Mouse (Mus musculus) thymus, adult 2 months (tissue): ENCODE measurements around the gene Zscan2. TPM values are rescaled to one million over a fixed set of nuclear protein-coding genes. Genes with fewer than 3 reads are reported as not detected.

Experiments used
- DNase-seq: peaks from one replicate; pipeline ENCODE4 v3.0.0; 2021
- H3K27ac ChIP-seq: fragments of 200-500 bp; 2 replicates; pipeline ENCODE4 v1.5.1; 2012; ENCODE audit warnings: low read length, control low read depth; ENCODE audit not compliant: control insufficient read depth, insufficient read depth
- H3K27me3 ChIP-seq: fragments of 200-500 bp; 2 replicates; pipeline ENCODE4 v1.6.1; 2012; ENCODE audit warnings: mild to moderate bottlenecking, low read length, moderate library complexity, mixed read lengths; ENCODE audit not compliant: control insufficient read depth, insufficient read depth
- H3K36me3 ChIP-seq: fragments of 200-500 bp; 2 replicates; pipeline ENCODE4 v1.6.1; 2012; ENCODE audit warnings: mild to moderate bottlenecking, low read length, moderate library complexity; ENCODE audit not compliant: control insufficient read depth, insufficient read depth
- H3K4me1 ChIP-seq: fragments of 200-500 bp; replicated peaks from 2 replicates; pipeline ENCODE4 v1.6.1; 2012; ENCODE audit warnings: low read length; ENCODE audit not compliant: control insufficient read depth, insufficient read depth
- H3K4me3 ChIP-seq: fragments of 200-500 bp; 2 replicates; pipeline ENCODE4 v1.5.1; 2012; ENCODE audit warnings: mild to moderate bottlenecking, low read length, control low read depth, moderate library complexity; ENCODE audit not compliant: control insufficient read depth, insufficient read depth
- CTCF ChIP-seq: fragments of 200-500 bp; IDR thresholded peaks from 2 replicates; pipeline ENCODE4 v1.5.1; 2012; ENCODE audit warnings: mild to moderate bottlenecking, control low read depth, low read length, moderate library complexity, borderline replicate concordance; ENCODE audit not compliant: control insufficient read depth, poor library complexity, insufficient read depth; ENCODE audit errors: extremely low read depth
- POLR2A ChIP-seq: fragments of 200-500 bp; IDR thresholded peaks from 2 replicates; pipeline ENCODE4 v1.6.1; 2012; ENCODE audit warnings: mild to moderate bottlenecking, low read length, control low read depth, moderate library complexity; ENCODE audit not compliant: control insufficient read depth, poor library complexity, insufficient read depth; ENCODE audit errors: extremely low read depth
- WGBS: fragments of 180-500 bp; shearing (Covaris S2); methylation state at CpG from one replicate; pipeline ENCODE4 v1.1.7; 2018; 5-methylcytosine and 5-hydroxymethylcytosine counted together
- polyA plus RNA-seq: library from polyadenylated mRNA; depleted of rRNA; stranded (reverse); fragments of >200 nt; gene quantifications from 2 replicates; pipeline ENCODE4 v1.2.3, GENCODE M21; 2012; rRNA removed

The Zscan2 gene
- 25.5 and 26.2 TPM in 2 replicates for polyA plus RNA-seq

DNA sequence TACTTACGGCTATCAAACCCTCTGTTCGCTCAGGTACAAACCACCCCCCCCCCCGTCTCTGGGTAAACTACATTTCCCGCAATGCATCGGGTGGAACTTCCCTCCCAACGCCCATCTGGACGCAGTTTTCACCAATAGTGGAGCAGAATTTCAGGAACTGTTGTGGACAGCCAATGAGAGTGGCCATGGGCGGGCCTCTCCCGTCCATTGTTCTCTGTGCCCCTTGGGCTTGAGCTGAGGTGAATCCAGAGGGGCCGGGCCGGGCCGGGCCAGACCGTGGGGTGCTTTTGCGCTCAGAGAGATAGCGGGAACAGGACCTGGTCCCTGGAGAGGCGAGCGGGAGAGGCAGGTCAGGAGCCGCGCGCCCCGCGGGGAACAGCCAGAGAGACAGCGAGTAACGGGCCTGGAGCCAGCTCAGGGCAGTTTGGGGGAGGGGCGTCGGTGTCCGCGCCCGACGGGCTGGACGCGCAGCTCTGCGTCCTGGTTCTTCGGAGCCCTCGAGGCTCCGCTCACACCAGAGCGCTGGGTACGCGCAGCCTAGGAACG, at the start of gene Zscan2:
Gene Zscan2 (plus strand): TSS at position 192 of the 546 bp plus-strand sequence.
- Histone ChIP-seq H3K27ac (peak within 1 kb of the TSS; percentile 9; the same call in 1 of the 2 replicates), H3K27me3 (no peaks in the 10 kb centered on the region), H3K36me3 (no peaks in the 10 kb centered on the region), H3K4me3 (peak within 1 kb of the TSS; percentile 96), H3K4me1 (peaks cover 32% of the 10 kb centered on the region)
- WGBS, result under 1% methylated on average over 40 of the region's 40 CpGs
- TF ChIP-seq POLR2A (peak; percentile 72; the same call in 1 of the 2 replicates), CTCF (peak; percentile 24; the same call in 1 of the 2 replicates)
- DNase-seq, result peak; percentile 88

DNA sequence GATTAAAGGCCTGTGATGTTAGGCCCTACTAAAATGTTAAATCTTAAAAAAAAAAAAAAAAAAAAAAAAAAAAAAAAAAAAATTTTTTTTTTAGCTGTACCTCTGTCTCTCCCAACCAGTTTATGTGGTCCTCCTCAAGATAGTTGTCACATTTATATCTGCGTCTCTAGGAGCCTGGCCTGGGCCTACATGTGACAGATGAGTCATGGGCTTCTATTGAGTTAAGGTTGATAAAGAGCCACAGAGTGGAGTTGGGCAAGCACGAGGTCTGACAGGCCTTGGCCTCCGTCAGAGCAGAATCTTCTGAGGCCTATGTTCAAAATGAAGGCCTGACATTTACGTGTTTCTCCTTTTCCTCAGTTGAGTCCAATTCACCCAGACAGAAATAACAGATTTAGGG, 47.3 kb upstream of the Zscan2 start:
- DNase-seq, result no peak
- no peaks in the 10 kb centered on the region for H3K36me3 ChIP-seq
- H3K27ac ChIP-seq, result no peak overlapping the region
- H3K27me3 ChIP-seq, result no peaks in the 10 kb centered on the region
- no peaks in the 10 kb centered on the region for H3K4me1 ChIP-seq
- no peak overlapping the region for H3K4me3 ChIP-seq
- TF ChIP-seq POLR2A (no peak), CTCF (no peak)
- WGBS, result 96% methylated on average over 4 of the region's 4 CpGs

- TF ChIP-seq CTCF (no peak), POLR2A (no peak)
- WGBS, result 94% methylated on average over 5 of the region's 5 CpGs
- Histone ChIP-seq H3K27me3 (no peaks in the 10 kb centered on the region), H3K36me3 (no peaks in the 10 kb centered on the region), H3K4me3 (no peak overlapping the region), H3K27ac (no peak overlapping the region), H3K4me1 (no peaks in the 10 kb centered on the region)
- DNase-seq, result no peak
Observed at GRCm38 (mm10) chr7:80816641-80817040, 44.1 kb upstream of the Zscan2 start.

DNA sequence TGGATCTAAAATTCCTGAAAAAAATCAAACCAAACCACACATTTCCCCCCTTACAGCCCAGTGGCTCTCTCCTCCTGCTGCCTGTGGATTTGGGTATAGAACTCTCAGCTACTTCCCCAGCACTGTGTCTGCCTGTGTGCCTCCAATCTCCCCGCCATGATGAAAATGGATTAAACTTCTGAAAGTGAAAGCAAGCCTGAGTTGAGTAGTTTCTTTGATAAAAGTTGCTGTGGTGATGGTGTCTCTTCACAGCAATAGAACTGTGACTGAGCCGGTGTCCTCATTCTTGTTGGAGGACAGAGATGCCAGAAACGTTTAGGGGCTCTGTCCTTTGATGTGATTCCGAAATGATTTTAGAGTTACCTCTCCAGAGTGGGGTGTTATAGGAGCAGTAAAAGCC, 39.9 kb upstream of the Zscan2 start:
- no peak overlapping the region for H3K27ac ChIP-seq
- no peaks in the 10 kb centered on the region for H3K27me3 ChIP-seq
- WGBS, result 78% methylated on average over 4 of the region's 4 CpGs
- H3K4me3 ChIP-seq, result no peak overlapping the region
- H3K4me1 ChIP-seq, result no peaks in the 10 kb centered on the region; the same call in 1 of the 2 replicates
- TF ChIP-seq POLR2A, result no peak
- TF ChIP-seq CTCF, result no peak
- no peak for DNase-seq
- no peaks in the 10 kb centered on the region for H3K36me3 ChIP-seq

- TF ChIP-seq POLR2A, result no peak
- TF ChIP-seq CTCF, result no peak
- Histone ChIP-seq H3K27ac (no peak overlapping the region), H3K27me3 (no peaks in the 10 kb centered on the region), H3K4me3 (no peak overlapping the region), H3K4me1 (peaks cover 5% of the 10 kb centered on the region), H3K36me3 (no peaks in the 10 kb centered on the region)
- 87% methylated on average over 4 of the region's 4 CpGs for WGBS
- no peak for DNase-seq
Observed at GRCm38 (mm10) chr7:80823267-80823666, 37.5 kb upstream of the Zscan2 start.

DNA sequence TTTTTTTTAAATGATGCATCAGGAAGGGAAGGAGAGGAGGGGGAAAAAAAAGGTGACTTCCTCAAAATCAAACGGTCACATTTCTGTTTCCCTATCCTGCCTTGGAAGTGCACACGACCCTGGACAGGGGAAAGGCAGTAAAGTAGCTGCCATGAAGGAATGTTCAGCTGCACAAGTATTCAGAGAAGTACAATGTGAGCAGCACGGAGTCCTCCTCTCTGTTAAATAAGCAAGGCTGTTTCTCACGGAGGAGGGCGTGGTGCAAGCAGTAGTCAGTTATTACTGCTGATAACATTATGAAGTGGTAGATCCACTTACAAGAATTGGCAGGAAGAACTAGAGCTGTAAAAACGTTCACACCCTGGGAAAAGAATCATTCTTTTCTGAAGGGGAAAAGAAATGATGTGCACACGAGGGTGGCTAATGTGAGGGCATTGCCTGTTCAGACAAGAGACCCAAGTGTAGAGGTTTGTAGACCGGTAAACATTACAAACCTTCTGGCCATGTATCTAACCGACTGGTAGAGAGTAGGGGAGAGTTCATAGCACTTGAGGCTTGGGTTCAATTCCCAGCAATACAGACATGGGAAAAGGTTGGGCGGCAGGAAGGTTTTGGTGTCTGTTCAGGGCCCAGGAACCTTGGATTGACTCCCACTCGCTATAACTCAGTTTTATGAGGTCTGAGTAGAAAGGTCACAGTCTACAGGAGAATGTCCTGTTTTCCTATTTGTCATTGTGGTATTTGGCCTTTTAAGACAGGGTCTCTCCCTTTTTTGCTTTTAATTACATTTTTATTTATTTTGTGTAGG, 36.6 kb upstream of the Zscan2 start:
- DNase-seq, result no peak
- WGBS, result 75% methylated on average over 11 of the region's 11 CpGs
- Histone ChIP-seq H3K27me3 (no peaks in the 10 kb centered on the region), H3K4me1 (peaks cover 11% of the 10 kb centered on the region), H3K4me3 (no peak overlapping the region), H3K27ac (no peak overlapping the region), H3K36me3 (no peaks in the 10 kb centered on the region)
- TF ChIP-seq POLR2A (no peak), CTCF (no peak)

GRCm38 (mm10) chr7:80825843-80826403, 34.8 kb upstream of the Zscan2 start, which contains the start of gene Iqgap1:
TSS of gene Iqgap1 (minus strand) at chr7:80825974.
- DNase-seq, result no peak
- TF ChIP-seq POLR2A (no peak), CTCF (no peak)
- no peaks in the 10 kb centered on the region for H3K27me3 ChIP-seq
- H3K4me3 ChIP-seq, result no peak within 1 kb of the TSS
- no peaks in the 10 kb centered on the region for H3K36me3 ChIP-seq
- 92% methylated on average over 11 of the region's 11 CpGs for WGBS
- peaks cover 20% of the 10 kb centered on the region for H3K4me1 ChIP-seq
- H3K27ac ChIP-seq, result no peak within 1 kb of the TSS
